Mouse (Mus musculus): Measurements from ENCODE around the gene Dstyk. TPM values are rescaled to one million over a fixed set of nuclear protein-coding genes. Genes with fewer than 3 reads are reported as not detected.

Gene Dstyk
- polyA plus RNA-seq, 1 experiment from 2014 or later, result 15.2 TPM

- Histone ChIP-seq H3K27me3 (ENCODE audit: control insufficient read depth, insufficient read depth, low read length) (no peaks in the 10 kb centered on the region), H3K4me2 (ENCODE audit: low read depth, severe bottlenecking) (peak overlapping the region; percentile 87), H3K4me1 (ENCODE audit: control insufficient read depth, insufficient read depth, low read length) (peaks cover 16% of the 10 kb centered on the region), H3K4me3 (ENCODE audit: low read depth, low read length) (peak overlapping the region; percentile 50), H3K27ac (replicated peaks; ENCODE audit: low read depth, low read length) (peak overlapping the region; percentile 3), H3K9me3 (ENCODE audit: control insufficient read depth, low read length) (no peaks in the 10 kb centered on the region), H3K9ac (ENCODE audit: low read length) (peak overlapping the region; percentile 76), H3K36me3 (ENCODE audit: control insufficient read depth, insufficient read depth, low read length) (no peaks in the 10 kb centered on the region)
- under 1% methylated on average over 32 of the region's 54 CpGs for WGBS
- DNase-seq (ENCODE audit: low spot score), result peak; percentile 85
- ATAC-seq (ENCODE audit: insufficient number of reproducible peaks, low FRiP score, low TSS enrichment, low read depth), result peak; percentile 94
Observed at GRCm38 (mm10) chr1:132391580-132392022, 25.8 kb upstream of the Dstyk start.

- Histone ChIP-seq H3K4me1 (ENCODE audit: control insufficient read depth, insufficient read depth, low read length) (peaks cover 14% of the 10 kb centered on the region), H3K4me2 (ENCODE audit: low read depth, severe bottlenecking) (no peak overlapping the region), H3K4me3 (ENCODE audit: low read depth, low read length) (no peak overlapping the region), H3K27me3 (ENCODE audit: control insufficient read depth, insufficient read depth, low read length) (no peaks in the 10 kb centered on the region), H3K9ac (ENCODE audit: low read length) (no peak overlapping the region), H3K9me3 (ENCODE audit: control insufficient read depth, low read length) (no peaks in the 10 kb centered on the region), H3K27ac (replicated peaks; ENCODE audit: low read depth, low read length) (no peak overlapping the region), H3K36me3 (ENCODE audit: control insufficient read depth, insufficient read depth, low read length) (no peaks in the 10 kb centered on the region)
- WGBS, result 83% methylated on average over 5 of the region's 5 CpGs
- DNase-seq (ENCODE audit: low spot score) (no peak), ATAC-seq (ENCODE audit: insufficient number of reproducible peaks, low FRiP score, low TSS enrichment, low read depth) (no peak)
Observed at GRCm38 (mm10) chr1:132392872-132393271, 24.5 kb upstream of the Dstyk start.

DNA sequence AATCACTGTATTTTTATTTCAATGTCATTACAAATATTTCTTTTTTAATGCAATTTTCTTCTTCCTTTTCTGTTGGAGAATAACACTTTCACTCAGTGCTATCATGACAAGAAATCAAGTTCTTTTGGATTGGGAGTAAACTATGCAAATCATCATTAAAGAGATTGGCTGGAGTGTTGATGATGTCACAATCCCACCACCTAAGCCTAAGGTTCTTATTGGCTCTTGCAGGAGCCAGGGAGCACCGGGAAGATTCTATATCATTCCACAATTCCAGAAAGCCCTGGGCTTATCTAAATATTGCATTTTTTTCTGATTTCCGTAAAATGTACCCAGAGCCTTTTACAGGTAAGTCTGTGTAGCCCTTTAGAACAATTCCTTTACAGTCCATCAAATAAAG is 20.6 kb upstream of the Dstyk start:
- no peaks in the 10 kb centered on the region for H3K36me3 ChIP-seq (ENCODE audit: control insufficient read depth, insufficient read depth, low read length)
- H3K4me3 ChIP-seq (ENCODE audit: low read depth, low read length), result no peak overlapping the region
- H3K9ac ChIP-seq (ENCODE audit: low read length), result no peak overlapping the region
- 72% methylated on average over 2 of the region's 2 CpGs for WGBS
- ATAC-seq (ENCODE audit: insufficient number of reproducible peaks, low FRiP score, low TSS enrichment, low read depth), result no peak
- no peak for DNase-seq (ENCODE audit: low spot score)
- H3K27ac ChIP-seq (replicated peaks; ENCODE audit: low read depth, low read length), result no peak overlapping the region
- no peaks in the 10 kb centered on the region for H3K4me1 ChIP-seq (ENCODE audit: control insufficient read depth, insufficient read depth, low read length)
- H3K9me3 ChIP-seq (ENCODE audit: control insufficient read depth, low read length), result no peaks in the 10 kb centered on the region
- H3K4me2 ChIP-seq (ENCODE audit: low read depth, severe bottlenecking), result no peak overlapping the region
- H3K27me3 ChIP-seq (ENCODE audit: control insufficient read depth, insufficient read depth, low read length), result no peaks in the 10 kb centered on the region

DNA sequence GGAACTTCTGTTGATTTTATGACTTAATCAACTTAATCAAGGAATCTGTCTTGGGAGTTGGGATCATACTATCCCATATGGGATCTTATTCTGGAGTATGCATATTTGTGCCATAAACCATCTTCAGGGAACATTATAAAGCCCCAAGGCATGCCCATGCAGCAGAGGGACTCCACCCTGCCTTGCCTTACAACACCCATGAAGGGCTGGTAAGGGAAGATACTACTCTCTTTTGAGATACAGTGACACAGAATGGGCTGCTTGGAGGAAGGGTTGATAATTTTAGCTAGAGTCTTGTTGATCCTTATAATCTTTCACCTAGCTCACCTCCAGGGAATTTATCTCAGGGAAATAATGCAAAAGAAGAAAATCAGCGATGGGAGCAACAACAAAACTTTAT is 16.8 kb upstream of the Dstyk start:
- H3K4me2 ChIP-seq (ENCODE audit: low read depth, severe bottlenecking), result no peak overlapping the region
- no peak for DNase-seq (ENCODE audit: low spot score)
- H3K4me1 ChIP-seq (ENCODE audit: control insufficient read depth, insufficient read depth, low read length), result no peaks in the 10 kb centered on the region
- H3K27ac ChIP-seq (replicated peaks; ENCODE audit: low read depth, low read length), result no peak overlapping the region
- H3K27me3 ChIP-seq (ENCODE audit: control insufficient read depth, insufficient read depth, low read length), result no peaks in the 10 kb centered on the region
- 61% methylated on average over 1 of the region's 1 CpGs for WGBS
- H3K4me3 ChIP-seq (ENCODE audit: low read depth, low read length), result no peak overlapping the region
- no peak overlapping the region for H3K9ac ChIP-seq (ENCODE audit: low read length)
- no peak for ATAC-seq (ENCODE audit: insufficient number of reproducible peaks, low FRiP score, low TSS enrichment, low read depth)
- no peaks in the 10 kb centered on the region for H3K36me3 ChIP-seq (ENCODE audit: control insufficient read depth, insufficient read depth, low read length)
- no peaks in the 10 kb centered on the region for H3K9me3 ChIP-seq (ENCODE audit: control insufficient read depth, low read length)

GRCm38 (mm10) chr1:132401843-132402242 is 15.5 kb upstream of the Dstyk start:
- Histone ChIP-seq H3K4me2 (ENCODE audit: low read depth, severe bottlenecking) (no peak overlapping the region), H3K9ac (ENCODE audit: low read length) (no peak overlapping the region), H3K36me3 (ENCODE audit: control insufficient read depth, insufficient read depth, low read length) (no peaks in the 10 kb centered on the region), H3K4me1 (ENCODE audit: control insufficient read depth, insufficient read depth, low read length) (no peaks in the 10 kb centered on the region), H3K27ac (replicated peaks; ENCODE audit: low read depth, low read length) (no peak overlapping the region), H3K4me3 (ENCODE audit: low read depth, low read length) (no peak overlapping the region), H3K9me3 (ENCODE audit: control insufficient read depth, low read length) (no peaks in the 10 kb centered on the region), H3K27me3 (ENCODE audit: control insufficient read depth, insufficient read depth, low read length) (no peaks in the 10 kb centered on the region)
- 89% methylated on average over 1 of the region's 1 CpGs for WGBS
- no peak for ATAC-seq (ENCODE audit: insufficient number of reproducible peaks, low FRiP score, low TSS enrichment, low read depth)
- DNase-seq (ENCODE audit: low spot score), result no peak

- H3K4me3 ChIP-seq (ENCODE audit: low read depth, low read length), result no peak overlapping the region
- H3K27ac ChIP-seq (replicated peaks; ENCODE audit: low read depth, low read length), result no peak overlapping the region
- H3K27me3 ChIP-seq (ENCODE audit: control insufficient read depth, insufficient read depth, low read length), result no peaks in the 10 kb centered on the region
- H3K36me3 ChIP-seq (ENCODE audit: control insufficient read depth, insufficient read depth, low read length), result no peaks in the 10 kb centered on the region
- no peak for ATAC-seq (ENCODE audit: insufficient number of reproducible peaks, low FRiP score, low TSS enrichment, low read depth)
- no peak for DNase-seq (ENCODE audit: low spot score)
- H3K9ac ChIP-seq (ENCODE audit: low read length), result no peak overlapping the region
- no peaks in the 10 kb centered on the region; the same call in 1 of the 2 replicates for H3K9me3 ChIP-seq (ENCODE audit: control insufficient read depth, low read length)
- no peaks in the 10 kb centered on the region for H3K4me1 ChIP-seq (ENCODE audit: control insufficient read depth, insufficient read depth, low read length)
- WGBS, result 91% methylated on average over 3 of the region's 3 CpGs
- H3K4me2 ChIP-seq (ENCODE audit: low read depth, severe bottlenecking), result no peak overlapping the region
Observed at GRCm38 (mm10) chr1:132410657-132411056, 6.7 kb upstream of the Dstyk start.

- 79% methylated on average over 8 of the region's 8 CpGs for whole genome bisulfite sequencing
- Histone ChIP-seq H3K9ac (ENCODE audit: low read length) (no peak overlapping the region), H3K27me3 (ENCODE audit: control insufficient read depth, insufficient read depth, low read length) (no peaks in the 10 kb centered on the region), H3K9me3 (ENCODE audit: control insufficient read depth, low read length) (no peaks in the 10 kb centered on the region), H3K4me2 (ENCODE audit: low read depth, severe bottlenecking) (no peak overlapping the region; the same call in 1 of the 2 replicates), H3K4me1 (ENCODE audit: control insufficient read depth, insufficient read depth, low read length) (no peaks in the 10 kb centered on the region), H3K36me3 (ENCODE audit: control insufficient read depth, insufficient read depth, low read length) (no peaks in the 10 kb centered on the region), H3K4me3 (ENCODE audit: low read depth, low read length) (no peak overlapping the region), H3K27ac (replicated peaks; ENCODE audit: low read depth, low read length) (no peak overlapping the region)
- ATAC-seq (ENCODE audit: insufficient number of reproducible peaks, low FRiP score, low TSS enrichment, low read depth) (no peak), DNase-seq (ENCODE audit: low spot score) (no peak)
Observed at GRCm38 (mm10) chr1:132416244-132416942, 962 bp upstream of the Dstyk start.

DNA sequence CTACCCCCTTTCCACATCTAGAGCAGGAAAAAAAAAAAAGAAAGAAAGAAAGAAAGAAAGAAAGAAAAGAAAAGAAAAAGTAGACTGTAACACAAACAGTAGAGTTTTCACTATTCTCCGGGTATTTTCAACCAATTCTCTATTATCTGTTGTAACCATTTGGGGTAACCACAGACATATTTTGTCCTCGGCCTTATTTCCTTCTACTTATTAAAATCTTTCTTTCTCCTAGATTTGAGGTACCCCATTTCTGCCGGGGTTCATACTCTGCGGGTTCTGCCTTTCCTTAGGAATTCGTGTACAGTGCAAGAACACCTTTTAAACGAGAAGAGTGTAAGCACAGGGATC is 438 bp upstream of the Dstyk start:
- peak overlapping the region; percentile 63 for H3K4me2 ChIP-seq (ENCODE audit: low read depth, severe bottlenecking)
- WGBS, result 23% methylated on average over 6 of the region's 6 CpGs
- H3K9ac ChIP-seq (ENCODE audit: low read length), result peak overlapping the region; percentile 92; the same call in 1 of the 2 replicates
- no peaks in the 10 kb centered on the region for H3K27me3 ChIP-seq (ENCODE audit: control insufficient read depth, insufficient read depth, low read length)
- peak overlapping the region; percentile 77 for H3K4me3 ChIP-seq (ENCODE audit: low read depth, low read length)
- DNase-seq (ENCODE audit: low spot score) (no peak), ATAC-seq (ENCODE audit: insufficient number of reproducible peaks, low FRiP score, low TSS enrichment, low read depth) (no peak)
- H3K9me3 ChIP-seq (ENCODE audit: control insufficient read depth, low read length), result no peaks in the 10 kb centered on the region
- no peaks in the 10 kb centered on the region for H3K36me3 ChIP-seq (ENCODE audit: control insufficient read depth, insufficient read depth, low read length)
- H3K27ac ChIP-seq (replicated peaks; ENCODE audit: low read depth, low read length), result peak overlapping the region; percentile 90
- no peaks in the 10 kb centered on the region for H3K4me1 ChIP-seq (ENCODE audit: control insufficient read depth, insufficient read depth, low read length)

DNA sequence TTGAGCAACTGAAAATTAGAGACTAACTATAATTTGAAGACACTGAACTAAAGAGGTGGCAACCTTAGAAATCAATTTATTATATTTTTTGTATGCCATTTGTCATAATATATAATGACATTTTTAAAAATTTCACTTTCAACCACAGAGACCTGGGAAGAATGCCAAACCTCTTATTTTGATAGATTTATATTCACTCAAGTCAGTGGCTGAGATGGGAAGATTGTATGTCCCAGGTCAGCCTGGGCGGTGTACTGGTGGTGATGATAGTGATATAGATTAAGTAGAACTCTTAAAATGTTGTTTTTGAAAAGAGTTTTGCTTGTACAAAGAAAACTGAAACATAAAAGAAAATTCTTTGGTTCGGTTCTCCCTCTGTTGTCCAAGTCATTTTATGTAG is 2.9 kb downstream of the Dstyk start:
- Histone ChIP-seq H3K36me3 (ENCODE audit: control insufficient read depth, insufficient read depth, low read length) (no peaks in the 10 kb centered on the region), H3K4me1 (ENCODE audit: control insufficient read depth, insufficient read depth, low read length) (no peaks in the 10 kb centered on the region), H3K4me3 (ENCODE audit: low read depth, low read length) (no peak overlapping the region), H3K27ac (replicated peaks; ENCODE audit: low read depth, low read length) (no peak overlapping the region), H3K9me3 (ENCODE audit: control insufficient read depth, low read length) (no peaks in the 10 kb centered on the region), H3K27me3 (ENCODE audit: control insufficient read depth, insufficient read depth, low read length) (no peaks in the 10 kb centered on the region), H3K4me2 (ENCODE audit: low read depth, severe bottlenecking) (no peak overlapping the region), H3K9ac (ENCODE audit: low read length) (no peak overlapping the region)
- DNase-seq (ENCODE audit: low spot score) (no peak), ATAC-seq (ENCODE audit: insufficient number of reproducible peaks, low FRiP score, low TSS enrichment, low read depth) (no peak)
- WGBS, result 88% methylated on average over 2 of the region's 2 CpGs

Data from limb, embryonic 11.5 days (tissue).